Comparison of ENCODE assay signal across 23 mouse cellular contexts in genomic region chr12:12064395-12064794, GRCm38 (mm10).
DNase-seq lines count a peak whose midpoint lies in the region; TF ChIP-seq lines count a peak whose summit lies in the region.
"Had no signal": no experiment of that assay in that cellular context is flagged by ENCODE, and none has a peak within 500 bp of the region (broad histone marks: within the 10 kb centered on the region; RNA-seq: fewer than 3 reads in every experiment).

No protein-coding gene starts in this region.

- peaks cover 2% of the 10 kb centered on the region for H3K4me1 ChIP-seq in cortical plate, adult 2 months (ENCODE audit: control insufficient read depth, insufficient read depth, low read length)
- no peaks in the 10 kb centered on the region for H3K4me1 ChIP-seq in cerebellum, adult 2 months (ENCODE audit: control insufficient read depth, insufficient read depth, low read length)
- H3K4me1 ChIP-seq: forebrain, embryonic 10.5 days; heart, embryonic 13.5 days; limb, embryonic 13.5 days; liver, embryonic 12.5 days; midbrain, embryonic 10.5 days; stomach, embryonic 15.5 days had no signal

- no peak overlapping the region for H3K4me3 ChIP-seq in left cerebral cortex, adult 2 months
- H3K4me3 ChIP-seq in cortical plate, adult 2 months (ENCODE audit: insufficient read depth, low read length): no peak overlapping the region
- H3K4me3 ChIP-seq in cerebellum, adult 2 months (replicated peaks; ENCODE audit: insufficient read depth, low read depth, low read length): no peak overlapping the region
- H3K4me3 ChIP-seq: forebrain, embryonic 10.5 days; heart, adult 2 months; heart, embryonic 13.5 days; hindbrain, embryonic 13.5 days; limb, embryonic 13.5 days; liver, embryonic 12.5 days; midbrain, embryonic 10.5 days; stomach, embryonic 15.5 days had no signal

- intact Hi-C loops in left cerebral cortex, adult 2 months (cut with DNase I): no loop called here
- intact Hi-C loops in left cerebral cortex, postnatal 36 days (cut with DNase I): no loop called here

- H3K27ac ChIP-seq in left cerebral cortex, adult 2 months: peak overlapping the region; percentile 82
- peak overlapping the region; percentile 79 for H3K27ac ChIP-seq in cortical plate, adult 2 months (ENCODE audit: insufficient read depth, low read length)
- no peak overlapping the region for H3K27ac ChIP-seq in cerebellum, adult 2 months (ENCODE audit: insufficient read depth, low read length)
- H3K27ac ChIP-seq: forebrain, embryonic 10.5 days; heart, adult 2 months; heart, embryonic 13.5 days; hindbrain, embryonic 13.5 days; limb, embryonic 13.5 days; liver, embryonic 12.5 days; midbrain, embryonic 10.5 days; stomach, embryonic 15.5 days had no signal

- no peak for TF ChIP-seq CTCF in left cerebral cortex, adult 2 months (IDR thresholded peaks at IDR 0.05)
- no peak for TF ChIP-seq CTCF in cortical plate, adult 2 months (IDR thresholded peaks at IDR 0.05; ENCODE audit: extremely low read depth, insufficient read depth, low read length)
- no peak for TF ChIP-seq CTCF in cerebellum, adult 2 months (IDR thresholded peaks at IDR 0.05; ENCODE audit: borderline replicate concordance, insufficient read depth, low read depth, low read length)

- 80% methylated on average over 4 of the region's 4 CpGs for WGBS in cerebellum, adult 2 months

- peak; percentile 39 to 58 for DNase-seq in frontal cortex, adult 2 months (ENCODE audit: extremely low spot score in 1 of 2, low spot score in 1 of 2)
- no peak for DNase-seq in frontal cortex, postnatal 10 days (ENCODE audit: low spot score in 2 of 2)
- DNase-seq in left cerebral cortex, adult 2 months (ENCODE audit: extremely low spot score in 1 of 2, low spot score in 2 of 2): peak in 1 of 2 experiments; percentile 18
- no peak for DNase-seq in left cerebral cortex, adult 11 months (ENCODE audit: low spot score)
- peak; percentile 8 to 22 for DNase-seq in left cerebral cortex, postnatal 36 days (ENCODE audit: low spot score in 2 of 2)
- DNase-seq in cerebellum, adult 2 months: no peak
- DNase-seq: adrenal gland, postnatal 36 days; cerebellum, adult 11 months; gastrocnemius, postnatal 14 days; heart, adult 2 months; heart, postnatal 14 days; kidney, adult 11 months; lung, adult 18-20 months; lung, postnatal 10 days; thymus, adult 2 months had no signal

- H3K27me3 ChIP-seq in cerebellum, adult 2 months (ENCODE audit: control insufficient read depth, insufficient read depth, low read length): no peaks in the 10 kb centered on the region
- H3K27me3 ChIP-seq: heart, embryonic 13.5 days; hindbrain, embryonic 13.5 days; limb, embryonic 13.5 days; liver, embryonic 12.5 days; stomach, embryonic 15.5 days had no signal

- TF ChIP-seq POLR2A in cortical plate, adult 2 months (IDR thresholded peaks at IDR 0.05; ENCODE audit: extremely low read depth, insufficient read depth, low read length): no peak
- no peak for TF ChIP-seq POLR2A in cerebellum, adult 2 months (IDR thresholded peaks at IDR 0.05; ENCODE audit: borderline replicate concordance, insufficient read depth, low read length)

Comparison
In these comparisons a context has a peak if more than half of its experiments do, and no peak if none do; other contexts are left out.
1. DNase-seq: peak in frontal cortex, adult 2 months (2 of 2) and left cerebral cortex, postnatal 36 days (2 of 2); none in frontal cortex, postnatal 10 days (0 of 2), left cerebral cortex, adult 11 months (single experiment) and cerebellum, adult 2 months (0 of 2).